Mouse (Mus musculus): ENCODE measurements around the gene Iscu.

GRCm38 (mm10) chr5:113782624-113783023, 10.1 kb downstream of the Iscu start:
- no peak for TF ChIP-seq CTCF (IDR thresholded peaks at IDR 0.05; ENCODE audit: borderline replicate concordance, insufficient read depth, low read depth, low read length)
- TF ChIP-seq POLR2A (IDR thresholded peaks at IDR 0.05; ENCODE audit: borderline replicate concordance, insufficient read depth, low read length), result no peak
